Mouse (Mus musculus) neural tube, embryonic 10.5 days (tissue): ENCODE data around the gene Wnt3.

Source experiments
- DNase-seq: peaks from one replicate; pipeline ENCODE4 v3.0.0-alpha.2; 2017; ENCODE audit warnings: low spot score; ENCODE audit errors: extremely low spot score

Gene Wnt3

GRCm38 (mm10) chr11:103772505-103773386 lies 1.2 kb upstream of the Wnt3 start:
- peak; percentile 48 for DNase-seq

GRCm38 (mm10) chr11:103774228-103774530 lies 229 bp downstream of the Wnt3 start:
- no peak for DNase-seq

- no peak for DNase-seq
Observed at GRCm38 (mm10) chr11:103780152-103780551, 6.2 kb downstream of the Wnt3 start.

GRCm38 (mm10) chr11:103789951-103790350 lies 16.0 kb downstream of the Wnt3 start:
- DNase-seq: no peak

- no peak for DNase-seq
Observed at GRCm38 (mm10) chr11:103801128-103801527, 27.2 kb downstream of the Wnt3 start.

GRCm38 (mm10) chr11:103804126-103804525 lies 30.2 kb downstream of the Wnt3 start:
- DNase-seq: no peak

GRCm38 (mm10) chr11:103804804-103805203 lies 30.9 kb downstream of the Wnt3 start:
- no peak for DNase-seq

GRCm38 (mm10) chr11:103807966-103808365 lies 34.0 kb downstream of the Wnt3 start:
- DNase-seq: peak; percentile 17

GRCm38 (mm10) chr11:103808771-103809610 lies 35.0 kb downstream of the Wnt3 start:
- peak; percentile 55 for DNase-seq

- DNase-seq: peak; percentile 63
Observed at GRCm38 (mm10) chr11:103809611-103810598, 36.0 kb downstream of the Wnt3 start.

- no peak for DNase-seq
Observed at GRCm38 (mm10) chr11:103810631-103811030, 36.7 kb downstream of the Wnt3 start.

- no peak for DNase-seq
Observed at GRCm38 (mm10) chr11:103811246-103811645, 37.3 kb downstream of the Wnt3 start.

GRCm38 (mm10) chr11:103814808-103815207 lies 40.9 kb downstream of the Wnt3 start:
- DNase-seq: no peak

GRCm38 (mm10) chr11:103815986-103816385 lies 42.0 kb downstream of the Wnt3 start:
- DNase-seq: no peak

- DNase-seq: no peak
Observed at GRCm38 (mm10) chr11:103816719-103817118, 42.8 kb downstream of the Wnt3 start.

- DNase-seq: no peak
Observed at GRCm38 (mm10) chr11:103827201-103827600, 53.3 kb downstream of the Wnt3 start.

GRCm38 (mm10) chr11:103828866-103829265 lies 54.9 kb downstream of the Wnt3 start:
- DNase-seq: no peak

- no peak for DNase-seq
Observed at GRCm38 (mm10) chr11:103829956-103830355, 56.0 kb downstream of the Wnt3 start.

- no peak for DNase-seq
Observed at GRCm38 (mm10) chr11:103830476-103830875, 56.5 kb downstream of the Wnt3 start.

GRCm38 (mm10) chr11:103831766-103832165 lies 57.8 kb downstream of the Wnt3 start:
- DNase-seq: no peak

GRCm38 (mm10) chr11:103832331-103832730 lies 58.4 kb downstream of the Wnt3 start:
- DNase-seq: no peak
